Mouse (Mus musculus): ENCODE data around the gene Arhgap1.
A peak's percentile ranks its signal among the peaks of the same experiment; 100 is the strongest.

- TF ChIP-seq CTCF (IDR thresholded peaks at IDR 0.05; ENCODE audit: low read depth) (peak; percentile 33; the same call in 1 of the 2 replicates), EP300 (IDR thresholded peaks at IDR 0.05; ENCODE audit: low read depth) (no peak)
Observed at GRCm38 (mm10) chr2:91629682-91630081, 20.0 kb upstream of the Arhgap1 start.
